Mouse (Mus musculus) midbrain, embryonic 12.5 days (tissue): Measurements from ENCODE around the gene Trim62. TPM values are rescaled to one million over a fixed set of nuclear protein-coding genes. Genes with fewer than 3 reads are reported as not detected.
A peak's percentile ranks its signal among the peaks of the same experiment; 100 is the strongest.
"Not testable (repeated sequence)": the region's sequence is repeated elsewhere in the genome, so short reads cannot be mapped to it uniquely, and the experiment has no call there.

Source experiments
- ATAC-seq: fragments of 200-750 bp; cut with Nextera tagmentation; 2 replicates; pipeline ENCODE4 v1.8.0; 2017; ENCODE audit warnings: low read depth, moderate TSS enrichment, moderate library complexity; ENCODE audit not compliant: low FRiP score
- H3K27ac ChIP-seq: fragments of 300-500 bp; sonication (generic); replicated peaks from 2 replicates; pipeline ENCODE4 v1.5.1; 2016; ENCODE audit warnings: mild to moderate bottlenecking
- H3K27me3 ChIP-seq: fragments of 300-500 bp; sonication (generic); 2 replicates; pipeline ENCODE4 v1.6.1; 2016; ENCODE audit warnings: mild to moderate bottlenecking
- H3K36me3 ChIP-seq: fragments of 300-500 bp; sonication (generic); 2 replicates; pipeline ENCODE4 v1.6.1; 2016
- H3K4me1 ChIP-seq: fragments of 300-500 bp; sonication (generic); 2 replicates; pipeline ENCODE4 v1.6.1; 2016
- H3K4me2 ChIP-seq: fragments of 300-500 bp; sonication (generic); replicated peaks from 2 replicates; pipeline ENCODE4 v1.6.1; 2016; ENCODE audit warnings: mild to moderate bottlenecking, moderate library complexity
- H3K4me3 ChIP-seq: fragments of 300-500 bp; sonication (generic); 2 replicates; pipeline ENCODE4 v1.5.1; 2016; ENCODE audit warnings: mild to moderate bottlenecking
- H3K9ac ChIP-seq: fragments of 300-500 bp; sonication (generic); replicated peaks from 2 replicates; pipeline ENCODE4 v1.6.1; 2016; ENCODE audit warnings: mild to moderate bottlenecking, moderate library complexity
- H3K9me3 ChIP-seq: fragments of 300-500 bp; sonication (generic); 2 replicates; pipeline ENCODE4 v1.6.1; 2016; ENCODE audit warnings: mild to moderate bottlenecking
- WGBS: fragments of 180-500 bp; shearing (Covaris S2); methylation state at CpG from one replicate; pipeline ENCODE4 v1.1.7; 2016; 5-methylcytosine and 5-hydroxymethylcytosine counted together
- polyA plus RNA-seq: library from polyadenylated mRNA; unstranded; fragments of >200 nt; fragmentation: Nextera tagmentation; extraction: Ambion mirVana; gene quantifications from 2 replicates; pipeline ENCODE4 v1.2.1, GENCODE M21; 2016

The Trim62 gene
- polyA plus RNA-seq, 1 experiment from 2014 or later = 14.9 TPM

DNA sequence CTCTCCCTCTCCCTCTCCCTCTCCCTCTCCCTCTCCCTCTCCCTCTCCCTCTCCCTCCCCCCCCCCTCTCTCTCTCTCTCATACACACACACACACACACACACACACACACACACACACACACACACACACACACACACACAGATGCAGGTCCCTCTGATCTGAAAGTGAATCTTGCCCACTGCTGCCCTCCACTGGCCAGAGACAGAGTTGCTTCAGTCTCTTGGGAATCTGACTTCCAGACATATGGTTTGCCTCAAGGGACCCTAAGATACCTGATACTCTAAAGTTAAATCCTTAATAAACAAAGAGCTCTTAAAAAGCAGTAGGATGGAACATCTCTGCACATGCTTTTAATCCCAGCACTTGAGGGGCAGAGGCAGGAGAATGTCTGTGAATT, 25.2 kb upstream of the Trim62 start:
- not testable (repeated sequence) for H3K36me3 ChIP-seq, ATAC-seq

GRCm38 (mm10) chr4:128858878-128859277, 24.5 kb upstream of the Trim62 start:
- ATAC-seq = no peak
- Histone ChIP-seq H3K27me3 (no peaks in the 10 kb centered on the region), H3K4me1 (no peaks in the 10 kb centered on the region), H3K4me3 (no peak overlapping the region), H3K27ac (no peak overlapping the region), H3K9ac (no peak overlapping the region), H3K36me3 (no peaks in the 10 kb centered on the region), H3K4me2 (no peak overlapping the region), H3K9me3 (no peaks in the 10 kb centered on the region)
- 65% methylated on average over 4 of the region's 4 CpGs for WGBS

More for the DNA sequence above, 25.2 kb upstream of the Trim62 start:
- H3K9ac ChIP-seq, H3K9me3 ChIP-seq, H3K4me1 ChIP-seq, H3K4me2 ChIP-seq, H3K4me3 ChIP-seq, H3K27me3 ChIP-seq, H3K27ac ChIP-seq: not testable (repeated sequence)

GRCm38 (mm10) chr4:128872992-128873391, 10.4 kb upstream of the Trim62 start:
- no peaks in the 10 kb centered on the region for H3K36me3 ChIP-seq
- H3K9me3 ChIP-seq = no peaks in the 10 kb centered on the region
- no peak overlapping the region for H3K4me2 ChIP-seq
- no peaks in the 10 kb centered on the region for H3K27me3 ChIP-seq
- ATAC-seq = no peak
- 68% methylated on average over 19 of the region's 19 CpGs for WGBS
- H3K4me3 ChIP-seq = no peak overlapping the region
- no peak overlapping the region for H3K9ac ChIP-seq
- no peak overlapping the region for H3K27ac ChIP-seq
- H3K4me1 ChIP-seq = 0 out of 2 replicates have a peak, but pooled peaks cover 7% of the 10 kb centered on the region

GRCm38 (mm10) chr4:128874062-128874461, 9.3 kb upstream of the Trim62 start:
- H3K36me3 ChIP-seq = no peaks in the 10 kb centered on the region
- peaks cover 16% of the 10 kb centered on the region for H3K4me1 ChIP-seq
- no peak overlapping the region for H3K4me2 ChIP-seq
- no peaks in the 10 kb centered on the region for H3K27me3 ChIP-seq
- no peak for ATAC-seq
- no peak overlapping the region for H3K27ac ChIP-seq
- no peak overlapping the region for H3K9ac ChIP-seq
- H3K9me3 ChIP-seq = no peaks in the 10 kb centered on the region
- 95% methylated on average over 17 of the region's 17 CpGs for WGBS
- no peak overlapping the region for H3K4me3 ChIP-seq

DNA sequence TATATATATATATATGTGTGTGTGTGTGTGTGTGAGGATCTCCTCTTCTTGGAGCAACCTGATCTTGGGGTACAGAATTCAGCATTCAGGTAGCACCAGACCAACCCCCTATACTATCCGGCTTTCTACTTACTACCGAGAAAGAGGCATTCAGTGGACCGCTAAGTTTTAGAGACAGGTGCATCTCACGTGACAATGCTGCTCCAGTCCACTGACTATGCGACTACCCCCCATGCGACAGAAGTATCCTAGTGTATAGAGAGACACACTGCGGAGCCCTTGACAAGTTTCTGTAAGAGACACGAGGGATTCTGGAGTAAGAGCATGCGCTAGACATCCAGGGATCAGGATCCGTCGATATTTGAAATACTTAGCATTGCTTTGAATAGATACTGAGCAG, 7.9 kb upstream of the Trim62 start:
- H3K27ac ChIP-seq = no peak overlapping the region
- H3K4me3 ChIP-seq = no peak overlapping the region
- 94% methylated on average over 11 of the region's 11 CpGs for WGBS
- no peak for ATAC-seq
- no peak overlapping the region for H3K9ac ChIP-seq
- H3K9me3 ChIP-seq = no peaks in the 10 kb centered on the region
- 0 out of 2 replicates have a peak, but pooled peaks cover 4% of the 10 kb centered on the region for H3K27me3 ChIP-seq
- H3K4me2 ChIP-seq = no peak overlapping the region
- no peaks in the 10 kb centered on the region for H3K36me3 ChIP-seq
- peaks cover 23% of the 10 kb centered on the region for H3K4me1 ChIP-seq

GRCm38 (mm10) chr4:128877520-128877919, 5.9 kb upstream of the Trim62 start:
- 0 out of 2 replicates have a peak overlapping the region, but pooled peaks have one; percentile 36 for H3K27ac ChIP-seq
- no peak overlapping the region for H3K4me2 ChIP-seq
- 0 out of 2 replicates have a peak, but pooled peaks cover 12% of the 10 kb centered on the region for H3K27me3 ChIP-seq
- H3K9me3 ChIP-seq = 0 out of 2 replicates have a peak, but pooled peaks cover 4% of the 10 kb centered on the region
- ATAC-seq = no peak
- peaks cover 23% of the 10 kb centered on the region for H3K4me1 ChIP-seq
- no peak overlapping the region for H3K4me3 ChIP-seq
- 14% methylated on average over 6 of the region's 6 CpGs for whole genome bisulfite sequencing
- no peak overlapping the region for H3K9ac ChIP-seq
- H3K36me3 ChIP-seq = no peaks in the 10 kb centered on the region

- Histone ChIP-seq H3K4me1 (peaks cover 31% of the 10 kb centered on the region), H3K27ac (peak overlapping the region; percentile 54; the same call in 1 of the 2 replicates), H3K9me3 (0 out of 2 replicates have a peak, but pooled peaks cover 4% of the 10 kb centered on the region), H3K4me2 (peak overlapping the region; percentile 19; the same call in 1 of the 2 replicates), H3K9ac (no peak overlapping the region), H3K27me3 (peaks cover 16% of the 10 kb centered on the region; the same call in 1 of the 2 replicates), H3K36me3 (no peaks in the 10 kb centered on the region), H3K4me3 (no peak overlapping the region)
- 10% methylated on average over 13 of the region's 13 CpGs for WGBS
- ATAC-seq = no peak
Observed at GRCm38 (mm10) chr4:128878901-128879491, 4.4 kb upstream of the Trim62 start.

DNA sequence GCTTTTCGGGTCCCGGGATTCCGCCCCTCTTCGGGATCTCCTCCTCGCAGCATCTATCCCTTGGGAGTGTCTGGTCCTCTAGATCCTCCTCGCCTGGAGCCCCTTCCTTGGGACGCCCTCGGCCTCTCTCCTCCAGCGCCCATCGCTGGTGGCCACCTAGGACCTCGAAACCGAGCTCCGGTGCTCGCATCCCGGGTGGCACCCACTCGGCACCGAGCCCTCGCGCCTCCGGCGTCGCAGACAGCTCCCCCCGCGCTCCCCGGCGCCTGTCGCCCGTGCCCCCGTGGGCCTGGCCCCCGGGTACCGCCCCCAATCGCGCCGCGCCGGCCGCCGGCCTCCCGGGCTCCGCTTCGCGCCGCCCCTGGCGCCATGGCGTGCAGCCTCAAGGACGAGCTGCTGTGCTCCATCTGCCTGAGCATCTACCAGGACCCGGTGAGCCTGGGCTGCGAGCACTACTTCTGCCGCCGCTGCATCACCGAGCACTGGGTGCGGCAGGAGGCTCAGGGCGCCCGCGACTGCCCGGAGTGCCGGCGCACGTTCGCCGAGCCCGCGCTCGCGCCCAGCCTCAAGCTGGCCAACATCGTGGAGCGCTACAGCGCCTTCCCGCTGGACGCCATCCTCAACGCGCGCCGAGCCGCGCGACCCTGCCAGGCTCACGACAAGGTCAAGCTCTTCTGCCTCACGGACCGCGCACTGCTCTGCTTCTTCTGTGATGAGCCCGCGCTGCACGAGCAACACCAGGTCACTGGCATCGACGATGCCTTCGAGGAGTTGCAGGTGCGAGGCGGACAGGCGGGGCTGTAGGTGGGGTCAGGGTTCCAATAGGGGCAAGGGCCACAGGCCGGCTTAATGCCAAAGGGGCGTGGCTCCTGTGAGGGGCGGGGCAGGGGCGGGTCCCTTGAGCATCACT, 676 bp downstream of the Trim62 start:
- 0 out of 2 replicates have a peak, but pooled peaks cover 4% of the 10 kb centered on the region for H3K9me3 ChIP-seq
- peaks cover 39% of the 10 kb centered on the region; the same call in 1 of the 2 replicates for H3K27me3 ChIP-seq
- H3K9ac ChIP-seq = peak overlapping the region; percentile 75
- H3K27ac ChIP-seq = peak overlapping the region; percentile 72
- under 1% methylated on average over 87 of the region's 94 CpGs for WGBS
- H3K4me1 ChIP-seq = peaks cover 44% of the 10 kb centered on the region
- ATAC-seq = peak; percentile 58
- peak overlapping the region; percentile 99 for H3K4me2 ChIP-seq
- H3K4me3 ChIP-seq = peak overlapping the region; percentile 65
- H3K36me3 ChIP-seq = no peaks in the 10 kb centered on the region

GRCm38 (mm10) chr4:128884711-128885095, 1.3 kb downstream of the Trim62 start:
- Histone ChIP-seq H3K4me3 (peak overlapping the region; percentile 65), H3K9ac (peak overlapping the region; percentile 75), H3K4me2 (peak overlapping the region; percentile 99), H3K4me1 (peaks cover 37% of the 10 kb centered on the region), H3K9me3 (0 out of 2 replicates have a peak, but pooled peaks cover 4% of the 10 kb centered on the region), H3K27ac (peak overlapping the region; percentile 72; the same call in 1 of the 2 replicates), H3K27me3 (peaks cover 36% of the 10 kb centered on the region; the same call in 1 of the 2 replicates), H3K36me3 (no peaks in the 10 kb centered on the region)
- ATAC-seq = peak; percentile 31; the same call in 1 of the 2 replicates
- 55% methylated on average over 5 of the region's 5 CpGs for WGBS

GRCm38 (mm10) chr4:128885540-128885939, 2.2 kb downstream of the Trim62 start:
- no peak overlapping the region for H3K4me3 ChIP-seq
- H3K4me2 ChIP-seq = no peak overlapping the region
- H3K27me3 ChIP-seq = peaks cover 36% of the 10 kb centered on the region; the same call in 1 of the 2 replicates
- no peak for ATAC-seq
- peaks cover 36% of the 10 kb centered on the region for H3K4me1 ChIP-seq
- no peak overlapping the region for H3K9ac ChIP-seq
- H3K9me3 ChIP-seq = 0 out of 2 replicates have a peak, but pooled peaks cover 4% of the 10 kb centered on the region
- WGBS = 93% methylated on average over 8 of the region's 8 CpGs
- H3K36me3 ChIP-seq = no peaks in the 10 kb centered on the region; the same call in 1 of the 2 replicates
- H3K27ac ChIP-seq = no peak overlapping the region

DNA sequence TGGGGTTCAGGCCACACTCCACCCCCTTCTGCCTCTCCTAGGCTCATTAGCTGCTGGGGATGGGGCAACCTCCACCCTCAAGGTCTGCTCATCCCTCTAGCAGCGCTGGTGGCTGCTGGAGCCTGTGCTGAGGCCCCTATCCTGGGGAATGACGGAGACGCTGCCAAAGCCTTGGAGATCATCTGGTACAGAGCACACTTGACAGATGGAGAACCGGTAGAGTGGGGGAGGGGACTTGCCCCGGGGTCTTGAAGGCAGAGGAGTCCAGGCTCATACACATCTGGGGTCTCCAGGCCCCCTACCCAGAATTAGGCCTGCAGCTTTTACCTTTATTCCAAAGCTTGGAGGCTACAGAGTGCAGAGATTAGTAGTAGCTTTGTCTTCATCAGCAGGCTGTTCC, 3.2 kb downstream of the Trim62 start:
- peak overlapping the region; percentile 17 for H3K27ac ChIP-seq
- no peak overlapping the region for H3K9ac ChIP-seq
- H3K9me3 ChIP-seq = no peaks in the 10 kb centered on the region
- ATAC-seq = no peak
- no peaks in the 10 kb centered on the region; the same call in 1 of the 2 replicates for H3K36me3 ChIP-seq
- peaks cover 36% of the 10 kb centered on the region for H3K4me1 ChIP-seq
- no peak overlapping the region for H3K4me3 ChIP-seq
- H3K4me2 ChIP-seq = no peak overlapping the region
- 53% methylated on average over 5 of the region's 5 CpGs for WGBS
- peaks cover 35% of the 10 kb centered on the region; the same call in 1 of the 2 replicates for H3K27me3 ChIP-seq

DNA sequence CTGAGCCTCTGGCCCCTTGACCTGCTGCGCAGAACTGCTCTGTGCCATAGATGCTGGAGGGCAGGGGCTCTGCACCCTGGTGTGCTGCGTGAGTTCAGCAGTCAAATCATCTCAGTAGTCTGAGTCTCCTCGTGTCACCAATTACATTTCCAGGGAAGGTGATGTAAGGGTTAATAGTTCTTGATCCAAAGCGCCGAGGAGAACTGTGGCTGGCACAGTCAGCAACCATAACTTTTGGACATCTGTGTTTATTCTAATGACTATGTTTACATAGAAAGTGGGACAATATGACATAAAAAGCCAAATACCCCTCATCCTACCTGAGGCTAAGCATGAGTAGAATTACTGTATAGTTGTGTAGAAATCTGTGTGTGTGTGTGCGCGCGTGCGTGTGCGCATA, 3.6 kb downstream of the Trim62 start:
- H3K27me3 ChIP-seq = peaks cover 31% of the 10 kb centered on the region; the same call in 1 of the 2 replicates
- H3K4me3 ChIP-seq = no peak overlapping the region
- H3K9ac ChIP-seq = no peak overlapping the region
- peak overlapping the region; percentile 17 for H3K27ac ChIP-seq
- ATAC-seq = no peak
- peaks cover 36% of the 10 kb centered on the region for H3K4me1 ChIP-seq
- no peaks in the 10 kb centered on the region for H3K9me3 ChIP-seq
- no peaks in the 10 kb centered on the region; the same call in 1 of the 2 replicates for H3K36me3 ChIP-seq
- H3K4me2 ChIP-seq = no peak overlapping the region
- 72% methylated on average over 10 of the region's 10 CpGs for whole genome bisulfite sequencing
